Mouse (Mus musculus) fibroblast of lung, adult 2 months (primary cell): Measurements from ENCODE around the gene Riiad1.
A peak's percentile ranks its signal among the peaks of the same experiment; 100 is the strongest.

Source experiments
- DNase-seq: peaks from one replicate; pipeline ENCODE4 v3.0.0-alpha.2; 2011; ENCODE audit warnings: low read depth

Gene Riiad1

DNA sequence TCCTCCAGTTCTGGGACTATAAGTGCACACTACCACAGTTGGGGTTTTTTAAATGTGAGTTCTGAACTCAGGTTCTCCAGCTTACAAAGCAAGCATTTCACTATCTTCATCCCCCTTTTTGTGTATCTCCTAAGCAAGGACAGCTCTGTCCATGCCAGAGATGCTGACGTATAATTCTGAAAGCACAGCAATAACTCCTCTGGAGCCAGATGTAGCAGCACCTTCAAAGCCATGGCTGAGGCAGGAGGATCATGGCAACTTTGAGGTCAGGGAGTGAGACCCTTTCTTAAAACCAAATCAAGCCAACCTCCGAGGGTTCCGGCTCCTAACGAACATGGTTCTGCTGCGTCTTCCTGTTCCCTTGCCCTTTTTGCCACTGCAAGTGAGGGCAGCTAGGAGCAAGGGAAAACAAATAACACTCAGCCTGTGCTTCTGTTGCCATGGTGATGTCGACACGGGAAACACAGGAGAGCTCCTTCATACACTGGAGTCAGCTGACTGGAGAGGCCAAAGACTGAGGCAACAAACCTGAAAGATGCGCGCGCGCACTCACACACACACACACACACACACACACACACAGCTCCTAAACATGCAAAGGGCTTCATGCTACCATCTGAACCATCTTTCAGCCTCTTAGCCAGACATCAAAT is 16.1 kb downstream of the Riiad1 start:
- DNase-seq, result no peak

DNA sequence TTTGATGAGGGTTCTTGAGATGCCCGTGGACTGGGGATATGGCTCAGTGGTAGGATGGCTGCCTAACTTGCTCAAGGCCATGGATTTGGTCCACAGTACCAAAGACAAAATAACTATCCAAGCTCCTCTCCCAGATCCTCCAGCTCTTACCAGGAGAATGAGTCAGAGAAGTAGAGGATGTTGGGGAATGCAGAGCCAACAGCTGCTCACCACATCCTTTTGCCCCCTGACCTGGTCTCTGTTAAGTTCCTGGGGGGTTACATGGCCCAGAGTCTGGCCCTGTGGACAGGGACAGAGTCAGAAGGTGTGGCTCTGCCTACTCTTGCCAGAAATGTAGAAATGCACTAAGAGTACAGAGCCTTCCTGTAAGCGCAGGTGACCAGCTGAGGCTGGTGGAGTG is 20.3 kb downstream of the Riiad1 start:
- DNase-seq, result peak; percentile 13

DNA sequence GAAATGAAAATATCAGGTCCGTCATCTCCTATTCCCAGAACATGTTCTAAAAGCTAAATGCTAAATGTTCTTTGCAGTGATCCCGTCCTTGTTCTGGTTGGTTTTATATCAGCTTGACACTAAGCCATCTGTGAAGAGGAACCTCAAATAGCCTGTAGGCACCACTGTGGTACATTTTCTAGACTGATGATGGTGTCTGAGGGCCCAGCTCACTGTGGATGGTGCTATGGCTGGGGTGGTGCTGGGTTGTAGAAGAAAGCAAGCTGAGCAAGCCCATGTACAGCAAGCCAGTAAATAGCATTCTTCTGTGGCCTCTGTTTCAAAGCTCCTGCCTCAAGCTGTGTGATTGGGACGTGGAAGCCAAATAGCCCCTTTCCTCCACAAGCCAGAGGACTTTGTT is 23.1 kb downstream of the Riiad1 start:
- DNase-seq, result no peak

DNA sequence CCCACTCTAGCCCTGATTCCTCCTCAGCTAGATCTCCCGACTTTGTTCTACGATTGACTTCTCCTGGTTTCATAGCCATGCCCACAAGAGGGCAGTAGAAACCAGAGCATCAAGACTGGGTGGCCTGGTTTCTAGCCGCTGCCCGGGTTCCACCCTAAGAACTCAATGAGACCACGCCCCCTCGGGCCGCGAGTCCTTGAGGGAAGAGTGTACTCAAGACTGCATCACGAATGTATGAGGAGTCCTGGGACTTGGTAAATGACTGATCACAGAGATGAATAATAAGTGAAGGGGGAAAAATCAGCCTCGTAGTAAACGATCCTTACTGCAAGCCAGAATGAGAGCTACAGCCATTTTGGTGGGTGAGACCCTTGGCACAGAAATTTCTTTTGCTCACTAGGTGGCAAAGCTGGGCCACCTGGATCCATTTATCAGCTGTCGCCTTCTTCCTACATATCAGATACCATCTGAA is 23.6 kb downstream of the Riiad1 start:
- DNase-seq, result peak; percentile 65

DNA sequence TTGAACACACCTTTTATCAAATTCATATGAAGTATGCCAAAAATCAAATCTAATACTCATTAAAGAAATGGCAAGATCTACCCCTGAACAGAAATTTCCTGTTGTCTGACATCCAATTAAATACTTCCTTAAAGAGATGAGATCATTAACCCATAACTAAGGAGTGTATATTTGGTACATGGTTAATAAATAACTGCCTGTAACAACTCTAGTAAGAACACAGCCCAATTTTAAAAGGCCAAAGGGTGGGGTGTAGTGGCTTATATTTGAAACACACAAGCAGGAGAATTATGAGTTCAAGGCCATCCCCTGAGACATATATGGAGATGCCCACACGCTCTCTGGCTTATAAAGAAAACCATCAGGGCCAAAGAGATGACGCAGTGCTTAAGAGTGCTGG is 30.8 kb downstream of the Riiad1 start:
- DNase-seq, result no peak

DNA sequence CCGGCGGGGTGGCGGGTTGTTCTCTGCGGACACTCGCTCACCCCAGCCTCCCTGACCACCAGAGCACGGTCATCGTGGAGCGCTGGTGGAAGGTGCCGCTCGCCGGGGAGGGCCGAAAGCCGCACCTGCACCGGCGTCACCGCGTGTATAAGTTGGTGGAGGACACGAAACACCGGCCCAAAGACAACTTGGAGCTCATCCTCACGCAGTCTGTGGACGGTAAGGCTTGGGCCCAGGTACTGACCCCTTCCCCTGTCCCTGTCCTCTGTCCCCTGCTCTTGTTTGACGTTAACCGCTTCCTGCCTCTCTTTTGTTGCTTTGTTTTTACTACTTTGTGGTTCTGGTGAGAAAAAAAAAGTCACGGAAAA is 36.6 kb downstream of the Riiad1 start, which contains the start of gene Oaz3:
Oaz3 (minus strand) TSS at position 319 of the 368 bp plus-strand sequence.
- no peak for DNase-seq

DNA sequence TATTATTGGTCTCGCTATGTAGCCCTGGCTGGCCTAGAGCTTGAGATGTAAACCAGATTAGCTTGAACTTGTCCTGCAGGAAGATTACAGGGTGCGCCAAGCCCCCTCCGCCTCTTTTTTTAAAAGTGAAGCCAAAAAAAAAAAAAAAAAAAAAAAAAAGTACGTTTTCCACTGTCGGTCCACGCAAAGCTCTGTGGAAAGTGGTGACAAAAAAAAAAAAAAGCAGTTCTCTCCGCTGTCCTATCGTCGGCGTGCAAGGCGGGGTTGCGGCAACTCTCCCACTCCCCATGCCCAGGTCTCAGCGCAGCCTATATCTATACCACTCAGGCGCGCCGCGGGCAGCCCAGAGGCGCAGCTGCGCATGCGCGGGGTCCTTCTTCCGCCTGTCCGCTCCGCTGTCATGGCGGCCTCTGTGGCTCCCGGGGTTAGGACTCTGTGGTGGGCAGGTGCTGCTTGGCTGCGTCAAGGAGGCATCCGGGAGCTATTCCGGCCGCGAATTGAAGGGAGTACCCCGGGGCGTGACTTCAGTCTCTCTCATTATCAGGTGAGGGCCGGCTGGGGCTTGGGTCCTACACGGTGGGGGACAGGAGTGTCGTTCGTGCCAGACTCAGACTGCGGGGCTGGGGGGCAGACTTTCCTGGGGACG is 37.1 kb downstream of the Riiad1 start, which contains the start of gene Mrpl9:
Mrpl9 (plus strand) TSS at position 368 of the 646 bp plus-strand sequence.
- DNase-seq, result peak; percentile 64

DNA sequence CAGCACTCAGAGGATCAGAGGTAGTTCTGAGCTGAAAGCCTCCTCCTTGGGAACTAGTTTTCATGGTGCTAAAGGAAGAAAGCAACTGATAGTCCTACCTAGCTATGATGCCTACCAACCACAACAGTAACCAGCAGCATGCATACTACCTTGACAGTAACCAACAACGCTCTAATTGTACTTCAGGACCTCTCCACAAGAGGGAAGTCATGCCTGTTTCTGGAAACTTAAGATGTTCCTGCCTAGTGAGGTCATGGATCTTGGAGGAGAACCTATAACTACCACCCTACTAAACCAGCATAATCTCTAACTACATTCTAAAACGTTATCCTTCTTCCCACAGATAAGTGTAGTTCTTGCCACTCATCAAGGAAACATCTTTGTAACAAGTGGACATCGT is 39.0 kb downstream of the Riiad1 start:
- DNase-seq, result no peak

DNA sequence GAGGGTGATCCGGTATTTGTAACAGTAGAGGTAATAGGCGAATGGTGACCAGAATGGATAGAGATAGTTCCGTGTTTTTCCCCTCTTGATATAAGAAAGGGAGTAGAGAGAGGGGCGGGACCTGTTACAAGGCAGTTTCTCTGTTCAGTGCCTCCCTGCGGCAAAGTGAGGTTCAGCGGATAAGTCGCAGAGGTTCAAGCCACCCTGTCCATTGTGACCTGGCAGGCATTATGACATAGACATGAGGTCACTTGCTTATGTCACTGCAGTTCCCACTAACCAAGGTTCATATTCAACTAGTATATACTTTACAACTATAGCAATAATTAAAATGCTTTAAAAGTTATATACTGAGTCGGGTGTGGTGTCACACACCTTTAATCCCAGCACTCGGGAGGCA is 43.7 kb downstream of the Riiad1 start:
- no peak for DNase-seq

DNA sequence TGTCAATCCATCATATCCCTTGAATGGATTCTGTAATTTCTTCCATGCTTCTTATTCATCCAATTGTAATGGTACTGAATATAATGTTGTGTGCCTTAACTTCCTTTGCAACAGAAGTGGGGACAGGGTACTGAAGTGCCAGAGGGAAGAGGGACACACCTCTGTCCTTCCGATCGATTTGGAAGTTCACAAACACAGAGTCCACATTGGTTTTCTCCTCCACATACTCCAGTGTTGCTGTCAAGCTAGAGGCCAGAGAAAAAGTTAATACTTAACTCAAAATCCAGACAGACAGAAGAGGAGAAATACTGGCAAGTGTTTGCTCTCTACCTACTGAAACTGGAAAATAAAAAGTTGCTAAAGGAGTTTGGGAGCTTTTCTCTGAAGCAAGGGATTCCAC is 45.8 kb downstream of the Riiad1 start:
- DNase-seq, result no peak

DNA sequence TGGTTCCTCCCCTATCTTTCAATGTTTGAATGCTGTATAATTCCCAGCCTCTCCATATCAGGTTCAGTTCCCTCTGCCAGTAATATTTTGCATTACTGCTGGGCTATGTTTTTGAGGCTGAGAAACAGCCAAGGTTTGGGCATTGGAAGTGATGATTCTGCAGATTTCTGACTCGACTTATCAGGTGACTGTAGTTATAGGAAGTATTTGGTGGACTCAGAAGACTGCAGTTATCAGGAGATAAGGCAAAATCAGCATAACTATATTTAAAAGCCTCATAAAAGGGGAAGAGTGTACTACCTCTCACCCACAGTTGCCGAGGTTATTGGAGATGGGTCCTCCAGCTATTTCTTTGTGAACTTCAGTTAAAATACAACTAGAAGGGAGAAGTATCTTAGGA is 49.2 kb downstream of the Riiad1 start:
- no peak for DNase-seq
